ENCODE assay signal across 9 mouse cellular contexts in genomic region chr8:89043940-89044339, GRCm38 (mm10). TPM values are rescaled to one million over a fixed set of nuclear protein-coding genes. Genes with fewer than 3 reads are reported as not detected.
A peak's percentile ranks its signal among the peaks of the same experiment; 100 is the strongest.
DNase-seq lines count a peak whose midpoint lies in the region; ATAC-seq and TF ChIP-seq lines count a peak whose summit lies in the region.
"Had no signal": no experiment of that assay in that cellular context is flagged by ENCODE, and none has a peak within 500 bp of the region (broad histone marks: within the 10 kb centered on the region; RNA-seq: fewer than 3 reads in every experiment).

TSS of gene Sall1 (minus strand) at chr8:89044162.

- DNase-seq in layer of hippocampus, adult 2 months (ENCODE audit: low spot score in 2 of 2), result no peak
- DNase-seq in layer of hippocampus, adult 11-12 months (ENCODE audit: low spot score), result no peak
- DNase-seq in embryonic facial prominence, embryonic 11.5 days (ENCODE audit: low spot score), result peak; percentile 49
- no peak for DNase-seq in adipocyte (ENCODE audit: low spot score)
- DNase-seq in adrenal gland, postnatal 4 days (ENCODE audit: low spot score in 2 of 2), result no peak

- H3K4me2 ChIP-seq in embryonic facial prominence, embryonic 11.5 days (ENCODE audit: low read depth, low read length), result peak within 1 kb of the TSS; percentile 71
- H3K4me2 ChIP-seq in intestine, embryonic 16.5 days (ENCODE audit: low read depth, low read length), result peak within 1 kb of the TSS; percentile 94
- peak within 1 kb of the TSS; percentile 76 for H3K4me2 ChIP-seq in limb, embryonic 13.5 days (replicated peaks)
- H3K4me2 ChIP-seq in stomach, embryonic 16.5 days (ENCODE audit: low read depth, low read length), result peak within 1 kb of the TSS; percentile 92

- H3K36me3 ChIP-seq in embryonic facial prominence, embryonic 11.5 days (replicated peaks; ENCODE audit: control insufficient read depth, insufficient read depth, low read depth, low read length), result no peaks in the 10 kb centered on the region
- H3K36me3 ChIP-seq in intestine, embryonic 16.5 days (ENCODE audit: control insufficient read depth, insufficient read depth, low read length), result no peaks in the 10 kb centered on the region
- H3K36me3 ChIP-seq in limb, embryonic 13.5 days, result no peaks in the 10 kb centered on the region
- no peaks in the 10 kb centered on the region for H3K36me3 ChIP-seq in stomach, embryonic 16.5 days (ENCODE audit: control insufficient read depth, insufficient read depth, low read length)

- H3K27me3 ChIP-seq in embryonic facial prominence, embryonic 11.5 days (ENCODE audit: control insufficient read depth, insufficient read depth, low read length), result peaks cover 16% of the 10 kb centered on the region
- peaks cover 86% of the 10 kb centered on the region for H3K27me3 ChIP-seq in intestine, embryonic 16.5 days (replicated peaks; ENCODE audit: control insufficient read depth, insufficient read depth, low read length)
- H3K27me3 ChIP-seq in limb, embryonic 13.5 days, result peaks cover 50% of the 10 kb centered on the region
- peaks cover 76% of the 10 kb centered on the region for H3K27me3 ChIP-seq in stomach, embryonic 16.5 days (ENCODE audit: control insufficient read depth, insufficient read depth, low read length)

- H3K27ac ChIP-seq in layer of hippocampus, adult 2 months, result peak within 1 kb of the TSS; percentile 93
- peak within 1 kb of the TSS; percentile 48; the same call in 1 of the 2 replicates for H3K27ac ChIP-seq in embryonic facial prominence, embryonic 11.5 days (replicated peaks; ENCODE audit: low read depth, low read length)
- peak within 1 kb of the TSS; percentile 57 for H3K27ac ChIP-seq in intestine, embryonic 16.5 days (ENCODE audit: low read length)
- H3K27ac ChIP-seq in limb, embryonic 13.5 days, result peak within 1 kb of the TSS; percentile 99
- H3K27ac ChIP-seq in stomach, embryonic 16.5 days (ENCODE audit: low read length), result no peak within 1 kb of the TSS

- no peak for TF ChIP-seq CTCF in layer of hippocampus, adult 2 months (conservative IDR thresholded peaks at IDR 0.05)

- peak within 1 kb of the TSS; percentile 76 for H3K9ac ChIP-seq in embryonic facial prominence, embryonic 11.5 days (replicated peaks; ENCODE audit: low read length)
- peak within 1 kb of the TSS; percentile 70 for H3K9ac ChIP-seq in intestine, embryonic 16.5 days (ENCODE audit: low read depth, low read length)
- H3K9ac ChIP-seq in limb, embryonic 13.5 days, result peak within 1 kb of the TSS; percentile 99
- peak within 1 kb of the TSS; percentile 73 for H3K9ac ChIP-seq in stomach, embryonic 16.5 days (ENCODE audit: low read length)

- WGBS in embryonic facial prominence, embryonic 11.5 days, result under 1% methylated on average over 25 of the region's 25 CpGs
- WGBS in intestine, embryonic 16.5 days, result under 1% methylated on average over 25 of the region's 25 CpGs
- under 1% methylated on average over 25 of the region's 25 CpGs for WGBS in limb, embryonic 13.5 days
- under 1% methylated on average over 25 of the region's 25 CpGs for WGBS in stomach, embryonic 16.5 days

- peaks cover 11% of the 10 kb centered on the region for H3K4me1 ChIP-seq in embryonic facial prominence, embryonic 11.5 days (ENCODE audit: control insufficient read depth, insufficient read depth, low read length)
- H3K4me1 ChIP-seq in intestine, embryonic 16.5 days (ENCODE audit: control insufficient read depth, insufficient read depth, low read length), result peaks cover 36% of the 10 kb centered on the region
- peaks cover 39% of the 10 kb centered on the region for H3K4me1 ChIP-seq in limb, embryonic 13.5 days
- H3K4me1 ChIP-seq in stomach, embryonic 16.5 days (ENCODE audit: control insufficient read depth, insufficient read depth, low read length), result peaks cover 31% of the 10 kb centered on the region

- no peaks in the 10 kb centered on the region for H3K9me3 ChIP-seq in embryonic facial prominence, embryonic 11.5 days (replicated peaks; ENCODE audit: control insufficient read depth, low read length)
- H3K9me3 ChIP-seq in intestine, embryonic 16.5 days (ENCODE audit: control insufficient read depth, low read length), result no peaks in the 10 kb centered on the region
- no peaks in the 10 kb centered on the region for H3K9me3 ChIP-seq in limb, embryonic 13.5 days
- H3K9me3 ChIP-seq in stomach, embryonic 16.5 days (replicated peaks; ENCODE audit: control insufficient read depth, low read length), result no peaks in the 10 kb centered on the region

- H3K4me3 ChIP-seq in layer of hippocampus, adult 2 months, result peak within 1 kb of the TSS; percentile 64
- H3K4me3 ChIP-seq in embryonic facial prominence, embryonic 11.5 days (ENCODE audit: low read depth, low read length), result peak within 1 kb of the TSS; percentile 43
- peak within 1 kb of the TSS; percentile 59 for H3K4me3 ChIP-seq in intestine, embryonic 16.5 days (ENCODE audit: low read length)
- H3K4me3 ChIP-seq in limb, embryonic 13.5 days, result peak within 1 kb of the TSS; percentile 70
- H3K4me3 ChIP-seq in stomach, embryonic 16.5 days (replicated peaks; ENCODE audit: low read length), result peak within 1 kb of the TSS; percentile 55
- H3K4me3 ChIP-seq: myocyte had no signal

- 0 out of 2 replicates have a peak, but pooled peaks have one; percentile 3 for ATAC-seq in embryonic facial prominence, embryonic 11.5 days (replicated peaks; ENCODE audit: insufficient number of reproducible peaks, low FRiP score, low TSS enrichment, low read depth)
- peak; percentile 13; the same call in 1 of the 2 replicates for ATAC-seq in intestine, embryonic 16.5 days
- no peak for ATAC-seq in limb, embryonic 13.5 days (ENCODE audit: low FRiP score, low read depth)
- ATAC-seq in stomach, embryonic 16.5 days (ENCODE audit: insufficient read depth, low FRiP score), result no peak

RNA-seq across cellular contexts. Expression of gene Sall1, which starts in this region (rescaled TPM):
- 10 to 100 TPM; 12.9 to 13.7 TPM for total RNA-seq in layer of hippocampus, adult 2 months (2021)
- 4.6 and 4.8 TPM in 2 replicates for polyA plus RNA-seq in embryonic facial prominence, embryonic 11.5 days (2014; fragmentation: Nextera tagmentation; extraction: Ambion mirVana)
- polyA plus RNA-seq in intestine, embryonic 16.5 days (2015; fragmentation: Nextera tagmentation; extraction: Ambion mirVana), result 1.8 and 1.9 TPM in 2 replicates
- 13.2 and 15.3 TPM in 2 replicates for polyA plus RNA-seq in limb, embryonic 13.5 days (2015; fragmentation: Nextera tagmentation; extraction: Ambion mirVana)
- polyA plus RNA-seq in stomach, embryonic 16.5 days (2015; fragmentation: Nextera tagmentation; extraction: Ambion mirVana), result 1.1 and 1.5 TPM in 2 replicates
- total RNA-seq in adrenal gland, postnatal 4 days (2021), result 10 to 100 TPM in 1 of 2 experiments, 1 to 10 TPM in 1; 1.5 to 10.7 TPM
- polyA plus RNA-seq: myocyte had no signal

Comparison
In these comparisons a context has a peak if more than half of its experiments do, and no peak if none do; other contexts are left out.
1. ATAC-seq: peak in embryonic facial prominence, embryonic 11.5 days (single experiment) and intestine, embryonic 16.5 days (single experiment); none in limb, embryonic 13.5 days (single experiment) and stomach, embryonic 16.5 days (single experiment).
2. Peak in every context shown above with its lines, with median percentiles within 50 percentile points of each other: H3K4me3 ChIP-seq, H3K4me2 ChIP-seq and H3K9ac ChIP-seq.